Mouse (Mus musculus): ENCODE measurements around the gene Map3k3.
"Not testable (repeated sequence)": the region's sequence is repeated elsewhere in the genome, so short reads cannot be mapped to it uniquely, and the experiment has no call there.

Gene Map3k3

GRCm38 (mm10) chr11:106193371-106194154 lies 109.2 kb downstream of the Map3k3 start:
- DNase-seq, result peak; percentile 96

DNA sequence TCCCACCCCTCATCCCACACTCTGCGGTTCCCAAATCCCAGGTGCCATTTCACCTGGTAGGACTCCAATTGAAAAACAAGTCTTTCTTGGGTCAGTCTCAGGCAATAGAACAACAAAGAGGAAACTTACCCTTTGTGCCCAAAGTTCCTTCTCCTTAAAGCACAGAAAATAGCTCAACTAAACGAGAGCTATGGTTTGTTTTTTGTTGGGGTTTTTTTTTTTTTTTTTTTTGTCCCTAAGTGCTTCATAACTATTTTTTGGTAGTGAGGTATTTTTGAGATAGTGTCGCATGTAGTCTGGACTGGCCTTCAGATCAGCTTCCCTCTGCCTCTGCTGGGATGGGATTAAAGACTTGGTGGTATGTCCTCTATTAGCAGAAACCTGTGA lies 109.7 kb downstream of the Map3k3 start:
- no peak for DNase-seq

- no peak for DNase-seq
Measured at GRCm38 (mm10) chr11:106194891-106195290, 110.5 kb downstream of the Map3k3 start.

DNA sequence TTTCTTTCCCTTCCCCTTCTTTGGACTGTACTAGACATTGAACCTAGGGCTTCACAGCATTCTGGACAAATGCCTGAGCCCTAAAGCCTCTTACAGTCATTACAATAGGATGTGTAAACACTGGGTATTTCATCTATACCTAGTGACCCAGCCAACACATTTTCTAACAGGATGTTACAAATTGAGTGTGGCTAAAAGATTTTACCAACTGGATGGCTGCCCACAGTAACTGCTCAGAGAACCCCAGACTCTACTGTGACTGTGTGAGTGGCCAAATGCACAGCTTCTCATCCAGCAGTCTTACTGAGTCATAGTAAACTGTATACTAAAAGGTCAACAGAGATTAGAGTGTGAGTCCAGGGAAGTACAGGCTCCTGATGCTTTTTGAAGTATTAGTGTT lies 110.9 kb downstream of the Map3k3 start:
- DNase-seq, result no peak

- DNase-seq, result no peak
Measured at GRCm38 (mm10) chr11:106198277-106198676, 113.9 kb downstream of the Map3k3 start.

DNA sequence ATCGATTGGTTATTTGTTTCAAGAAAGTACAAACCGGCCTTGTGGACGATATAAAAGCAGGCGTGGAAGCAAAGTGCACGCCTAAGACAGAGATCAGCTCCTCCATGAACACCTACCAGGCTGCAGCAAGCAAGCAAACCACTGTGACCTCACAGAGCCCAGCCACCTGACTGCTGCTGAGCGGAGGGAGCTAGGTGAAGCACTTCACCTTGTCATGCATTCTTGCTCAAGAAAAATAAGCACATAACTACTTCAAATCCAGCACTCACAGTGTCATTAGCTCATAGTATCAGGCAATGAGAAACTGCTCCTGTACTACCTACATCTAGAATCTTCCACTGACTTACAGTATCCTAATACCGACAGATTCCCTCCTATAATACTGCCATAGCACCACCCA lies 115.6 kb downstream of the Map3k3 start:
- not testable (repeated sequence) for DNase-seq

DNA sequence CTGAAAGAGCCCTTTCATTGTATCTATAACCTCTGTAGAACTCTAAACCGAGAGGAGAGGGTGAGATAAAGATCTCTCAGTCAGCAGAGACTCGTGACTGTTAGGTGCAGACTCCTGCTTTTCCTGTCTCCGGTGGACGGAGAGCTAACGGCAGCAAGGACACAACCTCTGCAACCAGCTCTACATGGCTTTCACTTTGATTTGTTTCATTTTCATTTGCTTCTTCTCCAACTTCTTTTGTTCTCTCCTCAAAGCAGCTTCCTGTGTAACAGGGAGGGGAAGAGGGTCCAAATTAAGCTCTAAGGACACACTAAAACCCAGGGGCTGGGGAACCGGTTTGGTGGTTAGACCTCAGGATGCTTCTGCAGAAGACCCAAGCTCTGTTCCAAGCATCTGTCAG lies 116.3 kb downstream of the Map3k3 start:
- DNase-seq, result no peak

GRCm38 (mm10) chr11:106201337-106202122 lies 117.1 kb downstream of the Map3k3 start:
- DNase-seq, result no peak

- no peak for DNase-seq
Measured at GRCm38 (mm10) chr11:106202123-106202465, 117.7 kb downstream of the Map3k3 start, which contains the start of gene Strada. Gene Strada (minus strand): TSS chr11:106202168.

Data from cerebellum, adult 11 months (tissue).